Mouse (Mus musculus): ENCODE measurements around the gene Kazald1. TPM values are rescaled to one million over a fixed set of nuclear protein-coding genes. Genes with fewer than 3 reads are reported as not detected.

Kazald1 gene
- total and polyA plus RNA-seq, 3 experiments: 0.39 to 1.5 TPM; not detected in 1

- DNase-seq (ENCODE audit: low read depth, low spot score): no peak
- no peak overlapping the region for H3K27ac ChIP-seq (ENCODE audit: control insufficient read depth, low read depth, low read length)
- H3K4me1 ChIP-seq (ENCODE audit: control insufficient read depth in 1 of 2, insufficient read depth in 2 of 2, low read length in 2 of 2): peaks cover 10 to 30% of the 10 kb centered on the region in 2 experiments
- no peak overlapping the region for H3K9ac ChIP-seq (ENCODE audit: control insufficient read depth, low read depth, low read length, poor library complexity, severe bottlenecking)
- no peak overlapping the region for H3K4me3 ChIP-seq (ENCODE audit: control insufficient read depth in 1 of 2, insufficient read depth in 1 of 2, low read depth in 2 of 2, low read length in 2 of 2)
- H3K36me3 ChIP-seq (ENCODE audit: control insufficient read depth in 1 of 2, insufficient read depth in 2 of 2, low read length in 2 of 2): peaks cover 0 to 18% of the 10 kb centered on the region in 2 experiments; a peak in 2 of 4 replicates
- H3K79me2 ChIP-seq (ENCODE audit: control insufficient read depth, insufficient read depth, low read length, poor library complexity): no peaks in the 10 kb centered on the region; the same call in 1 of the 2 replicates
- H3K9me3 ChIP-seq (replicated peaks; ENCODE audit: insufficient read depth, low read length): no peaks in the 10 kb centered on the region
- TF ChIP-seq MAFK (IDR thresholded peaks at IDR 0.05; ENCODE audit: borderline replicate concordance, low read depth, low read length) (no peak), ETS1 (IDR thresholded peaks at IDR 0.05; ENCODE audit: low read depth, low read length) (no peak), TCF12 (IDR thresholded peaks at IDR 0.05; ENCODE audit: low read depth, low read length) (no peak), ZC3H11A (IDR thresholded peaks at IDR 0.05; ENCODE audit: low read depth, low read length) (no peak), JUND (IDR thresholded peaks at IDR 0.05; ENCODE audit: low read depth, low read length) (no peak), EP300 (IDR thresholded peaks at IDR 0.05; ENCODE audit: low read depth in 1 of 2, low read length in 2 of 2) (no peak)
- H3K27me3 ChIP-seq (ENCODE audit: control insufficient read depth in 1 of 2, insufficient read depth in 2 of 2, low read length in 2 of 2): no peaks in the 10 kb centered on the region
Measured at GRCm38 (mm10) chr19:45053451-45053850, 21.6 kb upstream of the Kazald1 start.

GRCm38 (mm10) chr19:45054892-45055690 is 19.9 kb upstream of the Kazald1 start:
- H3K4me1 ChIP-seq (ENCODE audit: control insufficient read depth in 1 of 2, insufficient read depth in 2 of 2, low read length in 2 of 2): peaks cover 10 to 31% of the 10 kb centered on the region in 2 experiments

GRCm38 (mm10) chr19:45056364-45056763 is 18.7 kb upstream of the Kazald1 start:
- Histone ChIP-seq H3K4me3 (ENCODE audit: control insufficient read depth in 1 of 2, insufficient read depth in 1 of 2, low read depth in 2 of 2, low read length in 2 of 2) (no peak overlapping the region), H3K36me3 (ENCODE audit: control insufficient read depth in 1 of 2, insufficient read depth in 2 of 2, low read length in 2 of 2) (peaks cover 0 to 29% of the 10 kb centered on the region in 2 experiments; a peak in 2 of 4 replicates), H3K79me2 (ENCODE audit: control insufficient read depth, insufficient read depth, low read length, poor library complexity) (peaks cover 3% of the 10 kb centered on the region; the same call in 1 of the 2 replicates), H3K4me1 (ENCODE audit: control insufficient read depth in 1 of 2, insufficient read depth in 2 of 2, low read length in 2 of 2) (peaks cover 13 to 32% of the 10 kb centered on the region in 2 experiments), H3K9ac (ENCODE audit: control insufficient read depth, low read depth, low read length, poor library complexity, severe bottlenecking) (no peak overlapping the region), H3K9me3 (replicated peaks; ENCODE audit: insufficient read depth, low read length) (no peaks in the 10 kb centered on the region), H3K27me3 (ENCODE audit: control insufficient read depth in 1 of 2, insufficient read depth in 2 of 2, low read length in 2 of 2) (no peaks in the 10 kb centered on the region), H3K27ac (ENCODE audit: control insufficient read depth, low read depth, low read length) (no peak overlapping the region)
- peak; percentile 84 for DNase-seq (ENCODE audit: low read depth, low spot score)
- TF ChIP-seq POLR2AphosphoS5 (IDR thresholded peaks at IDR 0.05; ENCODE audit: borderline replicate concordance, low read depth, low read length): no peak
- TF ChIP-seq CTCF (IDR thresholded peaks at IDR 0.05 in 2 of 3, conservative IDR thresholded peaks at IDR 0.05 in 1 of 3; ENCODE audit: control insufficient read depth in 1 of 3, insufficient read depth in 1 of 3, low read depth in 2 of 3, low read length in 3 of 3, poor library complexity in 1 of 3, severe bottlenecking in 1 of 3): peak; percentile 71 to 98 (median 76)
- peak; percentile 78 for TF ChIP-seq MAZ (IDR thresholded peaks at IDR 0.05; ENCODE audit: low read depth, low read length)
- TF ChIP-seq JUND (IDR thresholded peaks at IDR 0.05; ENCODE audit: low read depth, low read length): peak; percentile 56; the same call in 1 of the 2 replicates
- TF ChIP-seq SMC3 (IDR thresholded peaks at IDR 0.05; ENCODE audit: low read depth, low read length): peak; percentile 78
- peak; percentile 96 for TF ChIP-seq RAD21 (IDR thresholded peaks at IDR 0.05; ENCODE audit: low read depth, low read length)
- peak; percentile 65; the same call in 1 of the 2 replicates for TF ChIP-seq SIN3A (IDR thresholded peaks at IDR 0.05; ENCODE audit: low read length)
- 0 out of 2 replicates have a peak, but pooled peaks have one; percentile 24 for TF ChIP-seq MXI1 (IDR thresholded peaks at IDR 0.05; ENCODE audit: low read depth, low read length)
- TF ChIP-seq ZC3H11A (IDR thresholded peaks at IDR 0.05; ENCODE audit: low read depth, low read length): peak; percentile 86
- TF ChIP-seq GATA1 (IDR thresholded peaks at IDR 0.05; ENCODE audit: low read depth, low read length): 0 out of 2 replicates have a peak, but pooled peaks have one; percentile 21
- no peak for TF ChIP-seq RCOR1 (IDR thresholded peaks at IDR 0.05; ENCODE audit: low read depth, low read length)

More at GRCm38 (mm10) chr19:45054892-45055690, 19.9 kb upstream of the Kazald1 start:
- Histone ChIP-seq H3K79me2 (ENCODE audit: control insufficient read depth, insufficient read depth, low read length, poor library complexity) (peaks cover 3% of the 10 kb centered on the region; the same call in 1 of the 2 replicates), H3K27me3 (ENCODE audit: control insufficient read depth in 1 of 2, insufficient read depth in 2 of 2, low read length in 2 of 2) (no peaks in the 10 kb centered on the region), H3K9ac (ENCODE audit: control insufficient read depth, low read depth, low read length, poor library complexity, severe bottlenecking) (no peak overlapping the region), H3K36me3 (ENCODE audit: control insufficient read depth in 1 of 2, insufficient read depth in 2 of 2, low read length in 2 of 2) (peaks cover 0 to 25% of the 10 kb centered on the region in 2 experiments; a peak in 2 of 4 replicates), H3K9me3 (replicated peaks; ENCODE audit: insufficient read depth, low read length) (no peaks in the 10 kb centered on the region), H3K27ac (ENCODE audit: control insufficient read depth, low read depth, low read length) (peak overlapping the region; percentile 14; the same call in 1 of the 2 replicates), H3K4me3 (ENCODE audit: control insufficient read depth in 1 of 2, insufficient read depth in 1 of 2, low read depth in 2 of 2, low read length in 2 of 2) (no peak overlapping the region)
- 0 out of 2 replicates have a peak, but pooled peaks have one; percentile 29 for TF ChIP-seq MAX (IDR thresholded peaks at IDR 0.05; ENCODE audit: low read length)
- peak; percentile 57 to 69 for TF ChIP-seq EP300 (IDR thresholded peaks at IDR 0.05; ENCODE audit: low read depth in 1 of 2, low read length in 2 of 2)
- peak; percentile 84 for TF ChIP-seq GATA1 (IDR thresholded peaks at IDR 0.05; ENCODE audit: low read depth, low read length)
- TF ChIP-seq ETS1 (IDR thresholded peaks at IDR 0.05; ENCODE audit: low read depth, low read length): peak; percentile 50; the same call in 1 of the 2 replicates
- 0 out of 6 replicates have a peak, but pooled peaks of 1 of the 3 experiments have one; percentile 5 for TF ChIP-seq CTCF (IDR thresholded peaks at IDR 0.05 in 2 of 3, conservative IDR thresholded peaks at IDR 0.05 in 1 of 3; ENCODE audit: control insufficient read depth in 1 of 3, insufficient read depth in 1 of 3, low read depth in 2 of 3, low read length in 3 of 3, poor library complexity in 1 of 3, severe bottlenecking in 1 of 3)
- 0 out of 2 replicates have a peak, but pooled peaks have one; percentile 42 for TF ChIP-seq MXI1 (IDR thresholded peaks at IDR 0.05; ENCODE audit: low read depth, low read length)
- peak; percentile 55; the same call in 1 of the 2 replicates for TF ChIP-seq TCF12 (IDR thresholded peaks at IDR 0.05; ENCODE audit: low read depth, low read length)
- no peak for TF ChIP-seq ZKSCAN1 (IDR thresholded peaks at IDR 0.05; ENCODE audit: low read depth, low read length)
- TF ChIP-seq SMC3 (IDR thresholded peaks at IDR 0.05; ENCODE audit: low read depth, low read length): 0 out of 2 replicates have a peak, but pooled peaks have one; percentile 14
- no peak for TF ChIP-seq POLR2A (IDR thresholded peaks at IDR 0.05; ENCODE audit: control insufficient read depth in 1 of 2, insufficient read depth in 1 of 2, low read depth in 1 of 2, low read length in 2 of 2, poor library complexity in 1 of 2)
- TF ChIP-seq RCOR1 (IDR thresholded peaks at IDR 0.05; ENCODE audit: low read depth, low read length): peak; percentile 62
- peak; percentile 56 for DNase-seq (ENCODE audit: low read depth, low spot score)
